Mouse (Mus musculus): Measurements from ENCODE around the gene Pygo2. TPM values are rescaled to one million over a fixed set of nuclear protein-coding genes. Genes with fewer than 3 reads are reported as not detected.

The Pygo2 gene
- polyA plus RNA-seq, 1 experiment from 2014 or later: 35.2 TPM

GRCm38 (mm10) chr3:89385451-89385850 lies 44.6 kb upstream of the Pygo2 start:
- Histone ChIP-seq H3K9me3 (replicated peaks; ENCODE audit: control insufficient read depth, low read length) (no peaks in the 10 kb centered on the region), H3K36me3 (ENCODE audit: control insufficient read depth, insufficient read depth, low read length) (no peaks in the 10 kb centered on the region), H3K4me1 (ENCODE audit: control insufficient read depth, insufficient read depth, low read length) (no peaks in the 10 kb centered on the region; the same call in 1 of the 2 replicates), H3K9ac (ENCODE audit: low read length) (no peak overlapping the region), H3K27me3 (replicated peaks; ENCODE audit: control insufficient read depth, insufficient read depth, low read length) (no peaks in the 10 kb centered on the region), H3K4me2 (ENCODE audit: low read length) (no peak overlapping the region), H3K27ac (ENCODE audit: low read depth, low read length) (no peak overlapping the region), H3K4me3 (ENCODE audit: low read depth, low read length) (no peak overlapping the region)
- 48% methylated on average over 11 of the region's 11 CpGs for WGBS
- no peak for ATAC-seq
- DNase-seq (ENCODE audit: low spot score): no peak

GRCm38 (mm10) chr3:89386438-89387420 lies 43.3 kb upstream of the Pygo2 start:
- no peak overlapping the region for H3K9ac ChIP-seq (ENCODE audit: low read length)
- ATAC-seq (no peak), DNase-seq (ENCODE audit: low spot score) (no peak)
- H3K4me1 ChIP-seq (ENCODE audit: control insufficient read depth, insufficient read depth, low read length): peaks cover 12% of the 10 kb centered on the region; the same call in 1 of the 2 replicates
- no peaks in the 10 kb centered on the region for H3K36me3 ChIP-seq (ENCODE audit: control insufficient read depth, insufficient read depth, low read length)
- H3K27ac ChIP-seq (ENCODE audit: low read depth, low read length): no peak overlapping the region
- H3K4me2 ChIP-seq (ENCODE audit: low read length): no peak overlapping the region
- 52% methylated on average over 17 of the region's 17 CpGs for WGBS
- H3K4me3 ChIP-seq (ENCODE audit: low read depth, low read length): no peak overlapping the region
- no peaks in the 10 kb centered on the region for H3K27me3 ChIP-seq (replicated peaks; ENCODE audit: control insufficient read depth, insufficient read depth, low read length)
- no peaks in the 10 kb centered on the region for H3K9me3 ChIP-seq (replicated peaks; ENCODE audit: control insufficient read depth, low read length)

DNA sequence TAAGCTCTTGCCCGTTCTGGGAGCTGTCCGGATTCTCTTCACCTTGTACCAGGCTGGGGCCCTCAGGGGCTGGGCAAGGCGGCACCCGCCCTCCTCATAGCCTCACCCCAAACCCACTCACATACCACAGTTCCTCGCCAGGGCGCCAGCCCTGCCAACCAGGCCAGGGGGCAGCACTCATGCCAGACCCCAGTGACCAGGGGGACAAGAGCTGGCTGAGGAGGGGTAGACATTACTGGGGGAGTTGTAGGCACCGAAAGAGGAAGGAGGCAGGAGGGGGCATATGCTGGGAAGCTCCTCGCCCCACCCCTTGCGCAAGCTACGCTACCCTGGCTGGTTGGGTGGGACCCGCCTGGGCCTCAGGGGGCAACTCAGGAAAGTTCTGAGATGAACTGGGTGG lies 42.4 kb upstream of the Pygo2 start:
- H3K27me3 ChIP-seq (replicated peaks; ENCODE audit: control insufficient read depth, insufficient read depth, low read length): peaks cover 8% of the 10 kb centered on the region; the same call in 1 of the 2 replicates
- H3K4me2 ChIP-seq (ENCODE audit: low read length): no peak overlapping the region
- H3K9me3 ChIP-seq (replicated peaks; ENCODE audit: control insufficient read depth, low read length): no peaks in the 10 kb centered on the region
- DNase-seq (ENCODE audit: low spot score): no peak
- H3K4me1 ChIP-seq (ENCODE audit: control insufficient read depth, insufficient read depth, low read length): peaks cover 21% of the 10 kb centered on the region
- no peak overlapping the region for H3K9ac ChIP-seq (ENCODE audit: low read length)
- H3K36me3 ChIP-seq (ENCODE audit: control insufficient read depth, insufficient read depth, low read length): no peaks in the 10 kb centered on the region
- no peak overlapping the region for H3K27ac ChIP-seq (ENCODE audit: low read depth, low read length)
- ATAC-seq: no peak
- 76% methylated on average over 11 of the region's 11 CpGs for WGBS
- H3K4me3 ChIP-seq (ENCODE audit: low read depth, low read length): no peak overlapping the region

DNA sequence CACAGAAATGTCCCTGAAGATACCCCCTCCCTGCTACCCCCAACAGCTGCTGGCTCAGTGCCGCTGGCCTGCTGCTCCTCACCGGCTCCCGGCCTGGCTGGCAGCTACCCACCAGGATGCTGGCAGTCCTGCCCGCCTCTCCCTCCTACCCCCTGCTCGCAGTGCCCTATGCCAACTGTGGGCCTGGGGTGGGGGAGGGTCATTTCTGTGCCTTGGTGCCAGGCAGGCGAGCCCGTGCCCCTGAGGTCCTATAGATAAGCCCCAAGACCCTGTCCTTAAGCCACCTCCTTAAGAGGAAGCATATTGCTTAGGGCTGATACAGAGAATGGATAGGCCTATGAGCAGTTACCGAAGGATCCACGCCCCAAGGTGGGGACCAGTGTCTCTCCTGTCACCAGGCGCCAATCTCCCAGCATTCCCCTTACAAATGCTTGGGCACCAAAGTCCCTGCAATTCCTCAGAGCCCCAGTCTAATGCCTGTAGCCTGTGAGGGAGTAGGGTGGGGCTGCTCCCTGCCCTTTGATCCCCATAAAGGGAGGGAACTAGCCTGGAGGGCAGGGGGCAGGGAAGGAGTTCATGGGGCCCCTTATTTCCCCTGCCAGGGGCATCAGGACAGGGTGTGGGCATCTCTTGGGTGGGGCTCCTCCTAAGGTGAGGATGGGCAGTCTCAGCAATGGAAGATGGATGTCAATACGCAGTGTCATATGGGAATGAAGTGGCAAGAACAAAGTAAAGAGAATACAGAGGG lies 41.7 kb upstream of the Pygo2 start:
- Histone ChIP-seq H3K9me3 (replicated peaks; ENCODE audit: control insufficient read depth, low read length) (no peaks in the 10 kb centered on the region), H3K27ac (ENCODE audit: low read depth, low read length) (no peak overlapping the region), H3K4me3 (ENCODE audit: low read depth, low read length) (no peak overlapping the region), H3K4me2 (ENCODE audit: low read length) (no peak overlapping the region), H3K36me3 (ENCODE audit: control insufficient read depth, insufficient read depth, low read length) (no peaks in the 10 kb centered on the region), H3K27me3 (replicated peaks; ENCODE audit: control insufficient read depth, insufficient read depth, low read length) (peaks cover 8% of the 10 kb centered on the region; the same call in 1 of the 2 replicates), H3K4me1 (ENCODE audit: control insufficient read depth, insufficient read depth, low read length) (peaks cover 26% of the 10 kb centered on the region), H3K9ac (ENCODE audit: low read length) (no peak overlapping the region)
- peak; percentile 22; the same call in 1 of the 2 replicates for ATAC-seq
- DNase-seq (ENCODE audit: low spot score): peak; percentile 30
- WGBS: 61% methylated on average over 11 of the region's 11 CpGs

- Histone ChIP-seq H3K27me3 (replicated peaks; ENCODE audit: control insufficient read depth, insufficient read depth, low read length) (peaks cover 8% of the 10 kb centered on the region; the same call in 1 of the 2 replicates), H3K4me1 (ENCODE audit: control insufficient read depth, insufficient read depth, low read length) (peaks cover 29% of the 10 kb centered on the region), H3K27ac (ENCODE audit: low read depth, low read length) (no peak overlapping the region), H3K9me3 (replicated peaks; ENCODE audit: control insufficient read depth, low read length) (no peaks in the 10 kb centered on the region), H3K4me3 (ENCODE audit: low read depth, low read length) (no peak overlapping the region), H3K9ac (ENCODE audit: low read length) (no peak overlapping the region), H3K4me2 (ENCODE audit: low read length) (no peak overlapping the region), H3K36me3 (ENCODE audit: control insufficient read depth, insufficient read depth, low read length) (no peaks in the 10 kb centered on the region)
- WGBS: 68% methylated on average over 6 of the region's 6 CpGs
- DNase-seq (ENCODE audit: low spot score): peak; percentile 84
- no peak; the same call in 1 of the 2 replicates for ATAC-seq
Measured at GRCm38 (mm10) chr3:89388901-89389740, 40.9 kb upstream of the Pygo2 start.

- H3K4me2 ChIP-seq (ENCODE audit: low read length): no peak overlapping the region
- H3K4me3 ChIP-seq (ENCODE audit: low read depth, low read length): no peak overlapping the region
- H3K4me1 ChIP-seq (ENCODE audit: control insufficient read depth, insufficient read depth, low read length): peaks cover 36% of the 10 kb centered on the region
- ATAC-seq (no peak), DNase-seq (ENCODE audit: low spot score) (peak; percentile 22)
- H3K9ac ChIP-seq (ENCODE audit: low read length): no peak overlapping the region
- no peaks in the 10 kb centered on the region for H3K36me3 ChIP-seq (ENCODE audit: control insufficient read depth, insufficient read depth, low read length)
- peaks cover 9% of the 10 kb centered on the region for H3K27me3 ChIP-seq (replicated peaks; ENCODE audit: control insufficient read depth, insufficient read depth, low read length)
- H3K27ac ChIP-seq (ENCODE audit: low read depth, low read length): no peak overlapping the region
- 50% methylated on average over 5 of the region's 5 CpGs for WGBS
- no peaks in the 10 kb centered on the region for H3K9me3 ChIP-seq (replicated peaks; ENCODE audit: control insufficient read depth, low read length)
Measured at GRCm38 (mm10) chr3:89390111-89390515, 39.9 kb upstream of the Pygo2 start.

GRCm38 (mm10) chr3:89390699-89391662 lies 39.0 kb upstream of the Pygo2 start:
- no peak overlapping the region for H3K27ac ChIP-seq (ENCODE audit: low read depth, low read length)
- no peaks in the 10 kb centered on the region for H3K36me3 ChIP-seq (ENCODE audit: control insufficient read depth, insufficient read depth, low read length)
- H3K9me3 ChIP-seq (replicated peaks; ENCODE audit: control insufficient read depth, low read length): no peaks in the 10 kb centered on the region
- DNase-seq (ENCODE audit: low spot score) (no peak), ATAC-seq (no peak)
- peaks cover 16% of the 10 kb centered on the region for H3K27me3 ChIP-seq (replicated peaks; ENCODE audit: control insufficient read depth, insufficient read depth, low read length)
- peak overlapping the region; percentile 36 for H3K4me3 ChIP-seq (ENCODE audit: low read depth, low read length)
- WGBS: 10% methylated on average over 19 of the region's 19 CpGs
- H3K9ac ChIP-seq (ENCODE audit: low read length): peak overlapping the region; percentile 66
- H3K4me2 ChIP-seq (ENCODE audit: low read length): peak overlapping the region; percentile 99
- peaks cover 44% of the 10 kb centered on the region for H3K4me1 ChIP-seq (ENCODE audit: control insufficient read depth, insufficient read depth, low read length)
